Mouse (Mus musculus) forelimb bud, embryonic 11.5 days (tissue): ENCODE data around the gene Vmn1r89.

ENCODE experiments used
- DNase-seq: peaks from one replicate; pipeline ENCODE4 v3.0.0-alpha.2; 2012; ENCODE audit warnings: low read depth, low spot score

Vmn1r89 gene

GRCm38 (mm10) chr7:13212720-13213119, at the start of gene Vmn1r89:
Gene Vmn1r89 (plus strand): TSS chr7:13213020.
- no peak for DNase-seq

- no peak for DNase-seq
These were observed 48.2 kb downstream of the Vmn1r89 start for GRCm38 (mm10) chr7:13260746-13261700.

GRCm38 (mm10) chr7:13263851-13264250, 51.0 kb downstream of the Vmn1r89 start:
- no peak for DNase-seq

- DNase-seq: no peak
These were observed 51.6 kb downstream of the Vmn1r89 start for GRCm38 (mm10) chr7:13264396-13264795.

GRCm38 (mm10) chr7:13268749-13269260, 56.0 kb downstream of the Vmn1r89 start:
- DNase-seq: no peak

- no peak for DNase-seq
These were observed 56.6 kb downstream of the Vmn1r89 start for GRCm38 (mm10) chr7:13269394-13269793.
